Mouse (Mus musculus): ENCODE measurements at regions not wholly inside any gene's neighbourhood (a gene's known extent, or its start where the extent isn't known, plus 50 kb on each side); places are given as distances from the start of the nearest gene placed in this dataset.

- TF ChIP-seq CTCF (IDR thresholded peaks at IDR 0.05; ENCODE audit: low read depth) (no peak), EP300 (optimal IDR thresholded peaks at IDR 0.05) (no peak)
Measured at GRCm38 (mm10) chr12:110120141-110120540, 158.7 kb upstream of the Dio3 start.

Data from stomach, postnatal 0 days (tissue).